Mouse (Mus musculus) stomach, embryonic 14.5 days (tissue): Measurements from ENCODE around the gene Slc25a13. TPM values are rescaled to one million over a fixed set of nuclear protein-coding genes. Genes with fewer than 3 reads are reported as not detected.

Experiments
- ATAC-seq: fragments of 200-750 bp; cut with Nextera tagmentation; 2 replicates; pipeline ENCODE4 v1.8.0; 2017; ENCODE audit warnings: low read depth, moderate TSS enrichment; ENCODE audit not compliant: insufficient number of reproducible peaks, insufficient read depth, low FRiP score
- H3K27ac ChIP-seq: fragments of 300-500 bp; sonication (generic); 2 replicates; pipeline ENCODE4 v1.5.1; 2014; ENCODE audit warnings: mild to moderate bottlenecking, low read length, moderate library complexity, mixed read lengths
- H3K27me3 ChIP-seq: fragments of 300-500 bp; sonication (generic); 2 replicates; pipeline ENCODE4 v1.6.1; 2014; ENCODE audit warnings: low read length, control low read depth, mixed read lengths; ENCODE audit not compliant: control insufficient read depth, insufficient read depth
- H3K36me3 ChIP-seq: fragments of 300-500 bp; sonication (generic); 2 replicates; pipeline ENCODE4 v1.6.1; 2014; ENCODE audit warnings: mild to moderate bottlenecking, control low read depth, low read length, moderate library complexity, mixed read lengths; ENCODE audit not compliant: control insufficient read depth, insufficient read depth
- H3K4me1 ChIP-seq: fragments of 300-500 bp; sonication (generic); 2 replicates; pipeline ENCODE4 v1.6.1; 2014; ENCODE audit warnings: low read length, control low read depth, mixed read lengths; ENCODE audit not compliant: control insufficient read depth, insufficient read depth
- H3K4me2 ChIP-seq: fragments of 300-500 bp; sonication (generic); replicated peaks from 2 replicates; pipeline ENCODE4 v1.6.1; 2014; ENCODE audit warnings: low read depth, low read length, control low read depth
- H3K4me3 ChIP-seq: fragments of 300-500 bp; sonication (generic); 2 replicates; pipeline ENCODE4 v1.5.1; 2014; ENCODE audit warnings: low read depth, low read length, control low read depth
- H3K9ac ChIP-seq: fragments of 300-500 bp; sonication (generic); replicated peaks from 2 replicates; pipeline ENCODE4 v1.6.1; 2014; ENCODE audit warnings: low read depth, mild to moderate bottlenecking, control low read depth, low read length, moderate library complexity, mixed read lengths
- H3K9me3 ChIP-seq: fragments of 300-500 bp; sonication (generic); 2 replicates; pipeline ENCODE4 v1.6.1; 2016; ENCODE audit warnings: low read depth, low read length, control low read depth; ENCODE audit not compliant: control insufficient read depth
- WGBS: fragments of 180-500 bp; shearing (Covaris S2); extraction: QIAGEN DNeasy Blood & Tissue Kit; methylation state at CpG from one replicate; pipeline ENCODE4 v1.1.7; 2014; 5-methylcytosine and 5-hydroxymethylcytosine counted together
- polyA plus RNA-seq: library from polyadenylated mRNA; unstranded; fragments of >200 nt; fragmentation: Nextera tagmentation; extraction: Ambion mirVana; gene quantifications from 2 replicates; pipeline ENCODE4 v1.2.1, GENCODE M21; 2014

Gene Slc25a13
- polyA plus RNA-seq, 1 experiment from 2014 or later, result 27.3 TPM

GRCm38 (mm10) chr6:6038773-6039550 is 178.0 kb downstream of the Slc25a13 start:
- H3K9ac ChIP-seq, result no peak overlapping the region

DNA sequence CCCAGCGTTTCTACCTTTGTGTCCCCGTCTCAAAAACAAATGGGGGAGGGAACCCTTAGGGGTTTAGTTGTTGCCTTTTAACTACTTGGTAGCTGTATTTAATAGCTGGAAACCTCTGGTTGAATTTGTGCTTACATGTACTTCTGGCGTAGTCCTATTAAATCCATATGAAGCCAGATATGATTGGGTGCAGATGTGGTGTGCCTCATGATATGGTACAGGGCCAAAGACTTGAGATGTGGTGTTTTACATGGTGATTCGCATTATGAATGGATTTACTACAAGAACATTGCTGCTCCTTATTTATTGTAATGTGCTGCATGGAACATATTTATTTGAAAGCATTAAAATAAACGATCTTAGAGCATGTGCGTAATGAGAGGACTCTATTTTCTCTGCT is 189.3 kb downstream of the Slc25a13 start:
- 82% methylated on average over 6 of the region's 6 CpGs for WGBS
- H3K27me3 ChIP-seq, result no peaks in the 10 kb centered on the region
- no peak for ATAC-seq
- H3K9me3 ChIP-seq, result no peaks in the 10 kb centered on the region
- H3K4me2 ChIP-seq, result no peak overlapping the region
- H3K36me3 ChIP-seq, result no peaks in the 10 kb centered on the region
- no peaks in the 10 kb centered on the region for H3K4me1 ChIP-seq
- H3K27ac ChIP-seq, result no peak overlapping the region
- H3K4me3 ChIP-seq, result no peak overlapping the region
- no peak overlapping the region for H3K9ac ChIP-seq

More at GRCm38 (mm10) chr6:6038773-6039550, 178.0 kb downstream of the Slc25a13 start:
- no peak overlapping the region for H3K27ac ChIP-seq
- H3K36me3 ChIP-seq, result no peaks in the 10 kb centered on the region
- WGBS, result 55% methylated on average over 18 of the region's 18 CpGs
- H3K27me3 ChIP-seq, result no peaks in the 10 kb centered on the region
- ATAC-seq, result no peak
- H3K4me2 ChIP-seq, result no peak overlapping the region
- no peaks in the 10 kb centered on the region for H3K9me3 ChIP-seq
- no peaks in the 10 kb centered on the region for H3K4me1 ChIP-seq
- H3K4me3 ChIP-seq, result no peak overlapping the region

DNA sequence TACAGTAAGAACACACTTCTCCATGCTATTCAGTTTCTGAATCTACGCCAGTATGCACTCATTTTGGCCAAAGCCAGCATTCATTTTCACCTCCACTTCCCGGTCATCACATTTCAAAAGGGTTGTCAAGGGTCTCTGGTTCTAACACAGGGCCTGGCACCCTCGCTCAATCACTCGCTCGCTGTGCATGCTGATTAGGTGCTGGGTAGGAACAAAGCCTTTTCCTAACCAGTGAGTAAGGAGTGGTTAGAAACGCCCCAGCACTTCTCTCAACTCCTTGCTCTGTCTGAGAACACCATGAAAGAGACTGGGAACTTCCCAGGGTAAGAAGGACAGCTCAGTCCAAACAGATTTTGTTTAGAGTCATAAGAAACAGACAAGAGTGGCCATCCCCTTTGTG is 193.0 kb downstream of the Slc25a13 start:
- no peaks in the 10 kb centered on the region for H3K9me3 ChIP-seq
- WGBS, result 55% methylated on average over 6 of the region's 6 CpGs
- H3K27me3 ChIP-seq, result no peaks in the 10 kb centered on the region
- H3K27ac ChIP-seq, result no peak overlapping the region
- no peak overlapping the region for H3K4me2 ChIP-seq
- no peaks in the 10 kb centered on the region for H3K36me3 ChIP-seq
- no peaks in the 10 kb centered on the region for H3K4me1 ChIP-seq
- no peak overlapping the region for H3K9ac ChIP-seq
- H3K4me3 ChIP-seq, result no peak overlapping the region
- ATAC-seq, result no peak

GRCm38 (mm10) chr6:6016931-6017330 is 200.0 kb downstream of the Slc25a13 start:
- Histone ChIP-seq H3K27me3 (no peaks in the 10 kb centered on the region), H3K9me3 (no peaks in the 10 kb centered on the region), H3K36me3 (no peaks in the 10 kb centered on the region), H3K4me1 (no peaks in the 10 kb centered on the region), H3K4me2 (no peak overlapping the region), H3K4me3 (no peak overlapping the region), H3K27ac (no peak overlapping the region), H3K9ac (no peak overlapping the region)
- ATAC-seq, result no peak
- 35% methylated on average over 9 of the region's 9 CpGs for WGBS

GRCm38 (mm10) chr6:6015616-6016015 is 201.4 kb downstream of the Slc25a13 start:
- Histone ChIP-seq H3K4me3 (no peak overlapping the region), H3K27ac (no peak overlapping the region), H3K4me1 (no peaks in the 10 kb centered on the region), H3K4me2 (no peak overlapping the region), H3K9ac (no peak overlapping the region), H3K9me3 (no peaks in the 10 kb centered on the region), H3K27me3 (no peaks in the 10 kb centered on the region), H3K36me3 (no peaks in the 10 kb centered on the region)
- ATAC-seq, result no peak
- WGBS, result 56% methylated on average over 15 of the region's 15 CpGs

DNA sequence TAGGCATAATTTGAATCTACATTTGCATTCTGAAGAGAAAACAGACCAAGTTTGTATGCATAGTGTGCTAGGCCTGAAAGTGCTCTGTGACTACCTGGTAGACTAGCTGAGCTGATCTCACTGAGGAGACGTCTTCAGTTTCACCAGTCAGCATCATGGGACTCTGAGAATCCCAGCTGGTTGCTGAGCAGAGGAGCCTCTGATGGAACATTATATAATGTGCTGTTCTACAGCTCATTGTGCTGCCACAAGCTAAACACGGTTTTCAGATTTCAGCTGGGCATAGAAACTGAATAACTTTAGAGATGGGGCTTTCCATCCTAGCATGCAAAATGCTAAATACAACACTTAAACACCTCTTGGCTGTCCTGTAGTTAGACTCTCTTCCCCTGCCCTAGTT is 205.6 kb downstream of the Slc25a13 start:
- ATAC-seq, result no peak
- H3K9ac ChIP-seq, result no peak overlapping the region
- no peaks in the 10 kb centered on the region for H3K9me3 ChIP-seq
- no peaks in the 10 kb centered on the region for H3K27me3 ChIP-seq
- H3K4me3 ChIP-seq, result no peak overlapping the region
- no peak overlapping the region for H3K27ac ChIP-seq
- H3K4me1 ChIP-seq, result no peaks in the 10 kb centered on the region
- WGBS, result 79% methylated on average over 2 of the region's 2 CpGs
- no peak overlapping the region for H3K4me2 ChIP-seq
- H3K36me3 ChIP-seq, result no peaks in the 10 kb centered on the region

- Histone ChIP-seq H3K9ac (0 out of 2 replicates have a peak overlapping the region, but pooled peaks have one; percentile 18), H3K4me2 (peak overlapping the region; percentile 98), H3K4me1 (no peaks in the 10 kb centered on the region), H3K9me3 (no peaks in the 10 kb centered on the region), H3K4me3 (peak overlapping the region; percentile 51), H3K36me3 (no peaks in the 10 kb centered on the region), H3K27ac (no peak overlapping the region), H3K27me3 (no peaks in the 10 kb centered on the region)
- WGBS, result 6% methylated on average over 42 of the region's 42 CpGs
- peak; percentile 93 for ATAC-seq
These were observed 211.1 kb downstream of the Slc25a13 start for GRCm38 (mm10) chr6:6005762-6006431.

DNA sequence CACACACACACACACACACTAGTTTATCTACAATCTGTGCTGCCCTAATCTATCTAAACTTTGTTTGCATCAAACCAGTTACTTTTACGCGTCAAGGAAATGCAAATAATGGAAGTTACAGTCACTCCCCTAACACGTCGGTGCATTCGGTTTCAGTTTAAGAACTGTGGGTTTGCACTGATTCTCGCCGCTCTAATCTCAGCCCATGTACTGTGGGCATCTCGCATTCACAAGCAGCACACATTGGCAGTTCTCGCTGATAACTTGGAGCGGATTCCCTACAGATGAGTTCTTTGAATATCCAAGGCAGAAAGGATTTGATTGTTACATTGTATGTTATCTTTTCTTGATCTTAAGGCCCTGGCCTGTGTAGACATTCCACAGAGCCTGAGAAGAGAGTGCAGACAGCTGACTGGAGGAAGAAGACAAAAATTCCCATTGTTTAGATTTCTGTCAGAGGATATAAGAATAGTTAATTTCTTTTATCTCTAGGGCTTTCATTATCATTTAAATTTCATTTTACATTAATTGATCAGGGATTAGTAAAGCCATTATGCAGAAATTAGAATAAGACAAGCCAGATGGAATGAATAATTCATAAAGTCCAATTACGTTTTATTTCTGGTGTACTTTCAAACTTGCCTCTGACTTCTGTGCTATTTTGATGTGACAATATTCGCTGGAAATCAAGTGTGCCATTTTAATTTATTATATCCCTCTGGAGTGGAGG is 212.1 kb downstream of the Slc25a13 start:
- no peak overlapping the region for H3K9ac ChIP-seq
- H3K27me3 ChIP-seq, result no peaks in the 10 kb centered on the region
- no peak overlapping the region; the same call in 1 of the 2 replicates for H3K4me2 ChIP-seq
- no peak overlapping the region for H3K4me3 ChIP-seq
- no peaks in the 10 kb centered on the region for H3K4me1 ChIP-seq
- H3K27ac ChIP-seq, result no peak overlapping the region
- no peaks in the 10 kb centered on the region for H3K36me3 ChIP-seq
- WGBS, result 46% methylated on average over 12 of the region's 12 CpGs
- ATAC-seq, result no peak
- no peaks in the 10 kb centered on the region for H3K9me3 ChIP-seq
